Mouse (Mus musculus) E14TG2a.4 (cell line): ENCODE data around the gene Snapc3.
A peak's percentile ranks its signal among the peaks of the same experiment; 100 is the strongest.

ENCODE experiments used
- CTCF ChIP-seq: conservative IDR thresholded peaks from 2 replicates; pipeline ENCODE4 v1.5.1; 2014; ENCODE audit warnings: low read length
- NANOG ChIP-seq: IDR thresholded peaks from 2 replicates; pipeline ENCODE4 v1.6.1; 2014; ENCODE audit warnings: borderline replicate concordance, low read length, mixed read lengths
- POU5F1 ChIP-seq: IDR thresholded peaks from 2 replicates; pipeline ENCODE4 v1.6.1; 2014; ENCODE audit warnings: low read length, borderline replicate concordance

- no peak for TF ChIP-seq CTCF
- peak; percentile 79; the same call in 1 of the 2 replicates for TF ChIP-seq NANOG
- TF ChIP-seq POU5F1, result no peak
Measured at GRCm38 (mm10) chr4:83500154-83501036, 82.9 kb downstream of the Snapc3 start.
